Mouse (Mus musculus): ENCODE measurements at regions not wholly inside any gene's neighbourhood (a gene's known extent, or its start where the extent isn't known, plus 50 kb on each side); places are given as distances from the start of the nearest gene placed in this dataset.

- H3K9ac ChIP-seq (ENCODE audit: insufficient read depth, low read depth): no peak overlapping the region
- no peaks in the 10 kb centered on the region for H3K9me3 ChIP-seq (replicated peaks; ENCODE audit: low read length)
- no peaks in the 10 kb centered on the region for H3K4me1 ChIP-seq (ENCODE audit: control insufficient read depth in 1 of 2, insufficient read depth in 2 of 2)
- H3K27me3 ChIP-seq (replicated peaks): no peaks in the 10 kb centered on the region
- in situ Hi-C loops (cut with MboI; ENCODE audit: low pct_ligation_motif_present, low pct_unique_long_range_greater_than_20kb, low sequenced_read_pairs): no loop called here
- no peak for DNase-seq (ENCODE audit: extremely low read depth)
- TF ChIP-seq EP300 (IDR thresholded peaks at IDR 0.05; ENCODE audit: low read length): no peak
- TF ChIP-seq KAT2A (IDR thresholded peaks at IDR 0.05; ENCODE audit: insufficient replicate concordance, low read length): no peak
- TF ChIP-seq HCFC1 (IDR thresholded peaks at IDR 0.05; ENCODE audit: low read depth, low read length): no peak
- no peak overlapping the region for H3K4me2 ChIP-seq (ENCODE audit: insufficient read depth, low read depth, poor library complexity, severe bottlenecking)
- no peak overlapping the region for H3K27ac ChIP-seq (ENCODE audit: insufficient read depth, low read depth)
- no peaks in the 10 kb centered on the region for H3K36me3 ChIP-seq (replicated peaks in 1 of 2; ENCODE audit: control insufficient read depth in 1 of 2, insufficient read depth in 1 of 2, low read length in 1 of 2)
- H3K4me3 ChIP-seq (replicated peaks in 1 of 3; ENCODE audit: low read depth in 2 of 3, low read length in 2 of 3, poor library complexity in 1 of 3): no peak overlapping the region
- dilution Hi-C loops (cut with MboI; ENCODE audit: extremely low pct_ligation_motif_present, extremely low pct_unique_long_range_greater_than_20kb, low sequenced_read_pairs): no loop called here
- H3K79me2 ChIP-seq (replicated peaks; ENCODE audit: control insufficient read depth, extremely low read depth, insufficient read depth, poor library complexity, severe bottlenecking): no peaks in the 10 kb centered on the region
These were observed 143.4 kb upstream of the Rarb start for GRCm38 (mm10) chr14:16962216-16962826.

- DNase-seq (ENCODE audit: extremely low read depth): no peak
- Histone ChIP-seq H3K79me2 (replicated peaks; ENCODE audit: control insufficient read depth, extremely low read depth, insufficient read depth, poor library complexity, severe bottlenecking) (no peaks in the 10 kb centered on the region), H3K4me1 (ENCODE audit: control insufficient read depth in 1 of 2, insufficient read depth in 2 of 2) (no peaks in the 10 kb centered on the region), H3K27ac (ENCODE audit: insufficient read depth, low read depth) (no peak overlapping the region), H3K9me3 (replicated peaks; ENCODE audit: low read length) (no peaks in the 10 kb centered on the region), H3K27me3 (replicated peaks) (no peaks in the 10 kb centered on the region), H3K9ac (ENCODE audit: insufficient read depth, low read depth) (no peak overlapping the region), H3K36me3 (replicated peaks in 1 of 2; ENCODE audit: control insufficient read depth in 1 of 2, insufficient read depth in 1 of 2, low read length in 1 of 2) (no peaks in the 10 kb centered on the region), H3K4me2 (ENCODE audit: insufficient read depth, low read depth, poor library complexity, severe bottlenecking) (no peak overlapping the region), H3K4me3 (replicated peaks in 1 of 3; ENCODE audit: low read depth in 2 of 3, low read length in 2 of 3, poor library complexity in 1 of 3) (no peak overlapping the region)
- no peak for TF ChIP-seq HCFC1 (IDR thresholded peaks at IDR 0.05; ENCODE audit: low read depth, low read length)
- TF ChIP-seq MAZ (IDR thresholded peaks at IDR 0.05; ENCODE audit: low read depth, low read length): no peak
- TF ChIP-seq POLR2A (IDR thresholded peaks at IDR 0.05; ENCODE audit: low read depth, low read length): no peak
- no peak for TF ChIP-seq JUND (conservative IDR thresholded peaks at IDR 0.05; ENCODE audit: low read depth, low read length)
- no peak for TF ChIP-seq POLR2AphosphoS2 (IDR thresholded peaks at IDR 0.05; ENCODE audit: low read depth, low read length)
- no peak for TF ChIP-seq MYC (IDR thresholded peaks at IDR 0.05; ENCODE audit: low read depth, low read length)
- dilution Hi-C loops (cut with MboI; ENCODE audit: extremely low pct_ligation_motif_present, extremely low pct_unique_long_range_greater_than_20kb, low sequenced_read_pairs) (no loop called here), in situ Hi-C loops (cut with MboI; ENCODE audit: low pct_ligation_motif_present, low pct_unique_long_range_greater_than_20kb, low sequenced_read_pairs) (no loop called here)
These were observed 138.8 kb upstream of the Rarb start for GRCm38 (mm10) chr14:16957802-16958201.

- TF ChIP-seq RAD21 (IDR thresholded peaks at IDR 0.05; ENCODE audit: low read depth, low read length): no peak
These were observed 135.8 kb upstream of the Rarb start for GRCm38 (mm10) chr14:16954511-16955443.

More at GRCm38 (mm10) chr14:16954511-16955443, 135.8 kb upstream of the Rarb start:
- no peaks in the 10 kb centered on the region for H3K9me3 ChIP-seq (replicated peaks; ENCODE audit: low read length)
- no peak overlapping the region for H3K9ac ChIP-seq (ENCODE audit: insufficient read depth, low read depth)
- no peaks in the 10 kb centered on the region for H3K4me1 ChIP-seq (ENCODE audit: control insufficient read depth in 1 of 2, insufficient read depth in 2 of 2)
- dilution Hi-C loops (cut with MboI; ENCODE audit: extremely low pct_ligation_motif_present, extremely low pct_unique_long_range_greater_than_20kb, low sequenced_read_pairs) (no loop called here), in situ Hi-C loops (cut with MboI; ENCODE audit: low pct_ligation_motif_present, low pct_unique_long_range_greater_than_20kb, low sequenced_read_pairs) (no loop called here)
- no peaks in the 10 kb centered on the region for H3K79me2 ChIP-seq (replicated peaks; ENCODE audit: control insufficient read depth, extremely low read depth, insufficient read depth, poor library complexity, severe bottlenecking)
- H3K4me3 ChIP-seq (replicated peaks in 1 of 3; ENCODE audit: low read depth in 2 of 3, low read length in 2 of 3, poor library complexity in 1 of 3): no peak overlapping the region
- no peaks in the 10 kb centered on the region for H3K27me3 ChIP-seq (replicated peaks)
- H3K36me3 ChIP-seq (replicated peaks in 1 of 2; ENCODE audit: control insufficient read depth in 1 of 2, insufficient read depth in 1 of 2, low read length in 1 of 2): no peaks in the 10 kb centered on the region
- no peak overlapping the region for H3K27ac ChIP-seq (ENCODE audit: insufficient read depth, low read depth)
- DNase-seq (ENCODE audit: extremely low read depth): no peak
- no peak overlapping the region for H3K4me2 ChIP-seq (ENCODE audit: insufficient read depth, low read depth, poor library complexity, severe bottlenecking)

Data from CH12.LX (cell line).